Mouse (Mus musculus) megakaryocyte, adult 5-6 weeks (primary cell): ENCODE measurements around the gene Rcan2. TPM values are rescaled to one million over a fixed set of nuclear protein-coding genes. Genes with fewer than 3 reads are reported as not detected.

Source experiments
- ATAC-seq: 2 replicates; pipeline ENCODE4 v1.8.0; 2016; ENCODE audit warnings: mild to moderate bottlenecking, inconsistent platforms; ENCODE audit not compliant: poor library complexity, severe bottlenecking
- total RNA-seq, 2 experiments: library from RNA; stranded (forward) in 1 of 2; stranded (reverse) in 1 of 2; fragments of 153-499, 151-499 nt in 1 of 2; fragments of 221-1000, 200-1000 nt in 1 of 2; gene quantifications; 2 replicates each; pipeline versions ENCODE4 v1.2.3 to v1.2.4; 2015 to 2017

Rcan2 gene
- total RNA-seq, 2 experiments from 2014 or later, result not detected

GRCm38 (mm10) chr17:44068876-44069275 lies 267.7 kb downstream of the Rcan2 start:
- ATAC-seq, result no peak

- ATAC-seq, result no peak
These were observed 270.5 kb downstream of the Rcan2 start for GRCm38 (mm10) chr17:44071680-44072079.

GRCm38 (mm10) chr17:44075601-44076000 lies 274.4 kb downstream of the Rcan2 start:
- 0 out of 2 replicates have a peak, but pooled peaks have one; percentile 25 for ATAC-seq

- peak; percentile 60 for ATAC-seq
These were observed 275.0 kb downstream of the Rcan2 start for GRCm38 (mm10) chr17:44076051-44076680.

GRCm38 (mm10) chr17:44077146-44077842 lies 276.1 kb downstream of the Rcan2 start:
- no peak for ATAC-seq

GRCm38 (mm10) chr17:44077843-44078160 lies 276.7 kb downstream of the Rcan2 start:
- ATAC-seq, result no peak

GRCm38 (mm10) chr17:44078631-44079350 lies 277.6 kb downstream of the Rcan2 start, which contains the start of gene Enpp5:
Enpp5 (plus strand) TSS chr17:44078813.
- ATAC-seq, result peak; percentile 97

GRCm38 (mm10) chr17:44083156-44083555 lies 282.0 kb downstream of the Rcan2 start:
- no peak for ATAC-seq

GRCm38 (mm10) chr17:44088226-44088625 lies 287.1 kb downstream of the Rcan2 start:
- peak; percentile 79 for ATAC-seq

Other genes with a start within 250 kb of the Rcan2 start
- 48.9 and 55.2 TPM in 2 replicates for gene Pla2g7, start 233.3 kb upstream of the Rcan2 start, total RNA-seq (2015)
- gene Pla2g7, start 233.3 kb upstream of the Rcan2 start, total RNA-seq (2017), result 36.2 and 37.2 TPM in 2 replicates
- not detected in 2 replicates for gene Tdrd6, start 171.1 kb upstream of the Rcan2 start, total RNA-seq (2015)
- gene Tdrd6, start 171.1 kb upstream of the Rcan2 start, total RNA-seq (2017), result not detected in 2 replicates
- gene Slc25a27, start 134.1 kb upstream of the Rcan2 start, total RNA-seq (2015), result 1.6 and 2.1 TPM in 2 replicates
- gene Slc25a27, start 134.1 kb upstream of the Rcan2 start, total RNA-seq (2017), result 2.0 and 2.2 TPM in 2 replicates
- 9.0 and 10.1 TPM in 2 replicates for gene Cyp39a1, start 133.9 kb upstream of the Rcan2 start, total RNA-seq (2015)
- 11.1 and 15.2 TPM in 2 replicates for gene Cyp39a1, start 133.9 kb upstream of the Rcan2 start, total RNA-seq (2017)